Mouse (Mus musculus): ENCODE data around the gene Hist1h2ap.
A peak's percentile ranks its signal among the peaks of the same experiment; 100 is the strongest.
"Not testable (repeated sequence)": the region's sequence is repeated elsewhere in the genome, so short reads cannot be mapped to it uniquely, and the experiment has no call there.

Gene Hist1h2ap

GRCm38 (mm10) chr13:21833461-21833860, at the start of gene Hist1h2ap, which contains the start of gene Hist1h2br:
Hist1h2ap (minus strand) TSS chr13:21833507.
Hist1h2br (plus strand) TSS chr13:21833743.
- DNase-seq = not testable (repeated sequence)

GRCm38 (mm10) chr13:21882760-21883405, 49.6 kb upstream of the Hist1h2ap start:
- DNase-seq = peak; percentile 5

DNA sequence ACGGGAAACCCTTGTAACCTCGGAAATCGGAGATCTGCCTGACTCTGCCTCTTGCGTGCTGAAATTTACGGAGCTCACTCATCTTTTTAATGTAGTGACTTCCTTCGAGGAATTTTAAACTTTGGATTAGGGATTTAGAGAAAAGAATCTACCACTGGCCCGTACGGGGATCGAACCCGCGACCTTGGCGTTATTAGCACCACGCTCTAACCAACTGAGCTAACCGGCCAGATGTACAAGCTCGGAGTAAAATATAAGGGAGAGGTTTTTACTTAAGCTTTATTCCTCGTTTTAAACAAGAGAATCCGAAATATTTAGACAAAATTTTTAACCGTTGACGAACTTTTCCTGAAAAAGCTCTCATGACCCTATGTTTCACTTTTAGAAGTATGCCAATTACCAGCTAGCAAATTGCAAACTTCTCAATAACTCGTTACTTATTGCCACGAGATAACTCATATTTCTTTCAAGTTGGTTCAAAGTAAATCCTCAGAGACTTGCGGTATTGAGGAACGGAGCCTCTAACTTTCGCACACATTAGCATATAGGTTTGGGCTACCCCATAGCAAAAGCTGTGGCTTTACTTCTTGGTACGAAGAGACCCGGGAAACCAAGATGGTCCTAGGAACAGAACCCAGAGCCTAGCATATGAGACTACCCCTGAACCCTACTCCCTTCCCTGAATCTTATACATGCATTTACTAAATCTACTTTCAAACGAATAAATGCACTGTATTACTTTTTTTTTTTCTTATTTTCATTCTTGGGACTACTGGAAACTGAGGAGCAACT, 48.8 kb upstream of the Hist1h2ap start:
- peak; percentile 11 for DNase-seq

- DNase-seq = no peak
Measured at GRCm38 (mm10) chr13:21880735-21881134, 47.4 kb upstream of the Hist1h2ap start.

GRCm38 (mm10) chr13:21865503-21865902, 32.2 kb upstream of the Hist1h2ap start:
- DNase-seq = not testable (repeated sequence)

DNA sequence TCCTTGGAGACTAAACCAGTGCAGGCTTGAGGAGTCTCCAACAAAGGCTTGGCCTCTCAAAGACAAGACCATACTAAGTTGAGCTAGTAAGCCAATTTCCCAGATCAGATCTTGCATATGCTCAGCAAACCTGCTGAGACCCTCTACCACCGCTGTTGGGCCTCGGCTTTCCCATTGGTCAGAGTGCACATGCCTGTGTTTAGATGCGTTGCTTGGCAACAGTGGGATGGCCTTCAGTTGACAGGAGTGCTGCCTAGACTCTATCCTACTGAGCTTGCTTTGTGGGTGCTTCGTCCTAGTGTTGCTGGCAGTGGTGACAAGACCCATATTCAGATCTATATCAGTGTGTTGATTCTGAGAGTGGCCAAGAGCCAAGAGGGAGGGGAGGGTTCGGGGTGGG, 28.3 kb upstream of the Hist1h2ap start:
- no peak for DNase-seq

GRCm38 (mm10) chr13:21855698-21856162, 22.4 kb upstream of the Hist1h2ap start:
- DNase-seq = peak; percentile 40

GRCm38 (mm10) chr13:21855146-21855545, 21.8 kb upstream of the Hist1h2ap start:
- DNase-seq = peak; percentile 71

DNA sequence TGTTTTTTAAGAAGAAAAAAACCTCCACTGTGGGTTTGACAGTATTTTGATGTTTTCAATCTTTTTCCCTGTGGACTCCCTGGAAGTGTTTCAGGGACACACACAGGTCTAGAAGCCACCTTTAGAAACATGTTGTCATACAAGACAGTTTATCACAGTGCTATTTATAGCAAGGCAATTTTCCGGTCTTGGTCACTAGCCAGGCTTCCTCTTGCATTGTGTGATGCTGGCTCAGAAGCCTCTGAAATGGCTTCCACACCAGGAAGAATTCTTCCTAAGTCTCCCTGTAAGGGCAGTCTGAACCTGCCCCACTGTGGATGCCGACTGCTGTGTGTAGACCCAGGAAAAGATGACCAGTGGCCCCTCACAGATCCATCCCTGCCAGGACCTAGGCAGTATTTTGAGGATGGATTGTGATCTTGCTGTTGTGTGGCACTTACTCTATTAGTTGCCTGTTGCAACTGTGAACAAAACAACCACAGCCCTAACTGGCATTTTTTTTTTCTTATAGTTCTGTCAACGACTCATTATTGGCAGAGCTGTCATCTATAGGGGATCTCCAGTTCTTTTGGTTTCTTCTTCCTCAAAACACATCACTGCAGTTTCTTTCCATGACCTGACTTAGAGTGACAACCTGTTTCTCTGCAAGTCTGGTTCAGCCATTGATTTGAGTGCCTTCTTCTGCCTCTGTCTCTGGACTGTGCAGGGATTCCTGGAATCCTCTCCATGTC, 19.1 kb upstream of the Hist1h2ap start:
- DNase-seq = no peak

DNA sequence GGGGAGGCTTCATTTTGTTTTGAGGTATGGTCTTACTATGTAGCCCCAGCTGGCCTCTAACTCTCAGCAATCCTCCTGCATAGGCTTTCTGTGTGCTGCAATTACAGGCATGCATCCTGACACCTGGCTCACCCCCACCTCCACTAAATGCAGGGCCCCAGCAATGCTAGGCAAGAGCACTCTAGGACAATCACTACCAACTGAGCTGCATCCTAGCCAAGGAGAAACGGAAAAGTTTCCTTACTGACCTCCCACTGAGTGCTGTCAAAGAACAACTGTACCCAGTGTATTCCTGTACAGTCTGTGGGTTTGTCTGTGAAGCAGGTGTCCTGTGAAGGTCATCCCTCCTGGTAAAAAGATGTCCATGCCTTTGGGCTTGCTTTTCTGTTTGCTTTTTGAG, 17.4 kb upstream of the Hist1h2ap start:
- DNase-seq = not testable (repeated sequence)

GRCm38 (mm10) chr13:21847883-21848282, 14.6 kb upstream of the Hist1h2ap start:
- DNase-seq = no peak

DNA sequence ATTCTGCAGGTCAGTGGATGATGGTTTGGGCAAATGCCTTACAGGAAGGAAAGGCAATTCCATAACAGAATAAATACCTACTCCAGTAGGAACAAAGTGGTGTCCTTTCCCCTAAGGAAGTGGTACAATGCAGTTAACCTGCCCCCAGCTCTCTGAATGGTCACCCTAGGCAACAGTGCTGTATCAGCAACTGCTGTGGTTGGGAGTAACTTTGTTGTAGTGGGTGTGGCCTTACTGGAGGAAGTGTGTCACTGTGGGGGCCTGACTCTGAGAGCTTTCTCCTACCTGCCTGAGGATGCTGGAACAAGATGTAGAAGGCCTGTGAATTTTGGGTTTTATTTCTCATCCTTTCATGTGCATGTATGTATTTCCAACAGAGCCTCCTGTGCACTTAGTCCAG, 13.0 kb upstream of the Hist1h2ap start:
- DNase-seq = not testable (repeated sequence)

GRCm38 (mm10) chr13:21840508-21840907, 7.2 kb upstream of the Hist1h2ap start:
- DNase-seq = not testable (repeated sequence)

- peak; percentile 57 for DNase-seq
Measured at GRCm38 (mm10) chr13:21831418-21832394, 1.6 kb downstream of the Hist1h2ap start, which contains the start of gene Hist1h4n. Hist1h4n (minus strand) TSS chr13:21832196.

DNA sequence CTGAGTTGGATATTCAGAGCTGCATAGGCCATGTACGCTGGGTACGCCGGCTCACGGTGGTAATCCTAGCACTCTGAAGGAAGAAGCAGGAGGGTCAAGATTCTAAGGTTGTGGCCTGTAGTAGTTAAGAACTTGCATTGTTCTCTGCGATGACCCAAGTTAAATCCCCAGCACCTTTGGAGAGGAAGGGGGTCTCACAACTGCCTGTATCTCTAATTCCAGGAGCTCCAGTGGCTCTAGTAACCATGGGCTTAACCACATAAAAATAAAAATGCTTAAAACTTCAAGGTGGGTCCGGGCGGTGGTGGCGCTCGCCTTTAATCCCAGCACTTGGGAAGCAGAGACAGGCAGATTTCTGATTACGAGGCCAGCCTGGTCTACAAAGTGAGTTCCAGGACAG, 3.0 kb downstream of the Hist1h2ap start:
- peak; percentile 9 for DNase-seq

DNA sequence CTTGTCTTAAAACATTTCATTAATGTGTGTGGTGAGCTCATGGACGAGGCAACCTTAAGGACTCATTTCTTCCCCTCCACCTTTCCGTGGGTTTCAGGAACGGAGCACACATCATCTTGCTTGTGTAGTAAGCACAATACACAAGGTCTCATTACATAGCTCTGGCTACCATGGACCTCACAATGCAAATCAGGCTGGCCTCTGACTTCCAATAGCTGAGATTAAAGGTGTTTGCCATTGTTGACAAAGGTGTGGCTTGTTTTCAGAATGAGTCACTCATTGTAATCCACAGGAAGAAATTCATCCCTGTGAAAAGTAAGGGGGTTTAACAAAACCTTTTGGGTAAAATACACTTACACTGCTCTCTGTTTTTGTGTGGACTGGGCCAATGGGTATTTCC, 4.8 kb downstream of the Hist1h2ap start:
- no peak for DNase-seq

DNA sequence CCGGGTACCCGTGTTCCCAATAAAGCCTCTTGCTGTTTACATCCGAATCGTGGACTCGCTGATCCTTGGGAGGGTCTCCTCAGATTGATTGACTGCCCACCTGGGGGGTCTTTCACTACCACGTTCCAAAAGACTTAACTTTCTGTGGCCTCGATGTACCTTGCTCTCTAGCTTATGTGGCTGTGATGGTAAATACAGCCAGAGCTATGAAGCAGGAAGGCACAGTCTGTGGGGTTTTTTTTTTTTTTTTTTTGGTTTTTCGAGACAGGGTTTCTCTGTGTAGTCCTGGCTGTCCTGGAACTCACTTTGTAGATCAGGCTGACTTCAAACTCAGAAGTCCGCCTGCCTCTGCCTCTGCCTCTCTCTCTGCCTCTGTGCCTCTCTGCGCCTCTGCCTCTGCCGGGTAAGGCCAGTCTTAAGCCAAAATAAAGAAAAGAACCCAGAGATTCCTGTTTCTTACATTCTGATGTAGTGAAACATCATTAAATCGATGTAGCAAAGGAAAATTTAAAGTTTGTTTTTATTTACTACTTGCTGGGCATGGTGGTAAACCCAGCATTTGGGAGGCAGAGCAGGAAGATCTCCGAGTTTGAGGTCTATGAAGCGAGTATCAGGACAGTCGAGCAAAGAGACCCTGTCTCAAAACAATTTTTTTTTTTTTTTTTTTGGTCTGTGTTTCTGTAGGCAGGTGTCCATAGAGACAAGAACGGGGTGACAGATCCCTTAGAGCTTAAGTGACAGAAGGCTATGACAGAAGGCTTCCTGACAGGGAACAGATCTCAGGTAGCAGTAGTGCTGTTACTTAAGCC, 13.0 kb downstream of the Hist1h2ap start:
- DNase-seq = not testable (repeated sequence)

GRCm38 (mm10) chr13:21812092-21812491, 21.2 kb downstream of the Hist1h2ap start:
- DNase-seq = not testable (repeated sequence)

DNA sequence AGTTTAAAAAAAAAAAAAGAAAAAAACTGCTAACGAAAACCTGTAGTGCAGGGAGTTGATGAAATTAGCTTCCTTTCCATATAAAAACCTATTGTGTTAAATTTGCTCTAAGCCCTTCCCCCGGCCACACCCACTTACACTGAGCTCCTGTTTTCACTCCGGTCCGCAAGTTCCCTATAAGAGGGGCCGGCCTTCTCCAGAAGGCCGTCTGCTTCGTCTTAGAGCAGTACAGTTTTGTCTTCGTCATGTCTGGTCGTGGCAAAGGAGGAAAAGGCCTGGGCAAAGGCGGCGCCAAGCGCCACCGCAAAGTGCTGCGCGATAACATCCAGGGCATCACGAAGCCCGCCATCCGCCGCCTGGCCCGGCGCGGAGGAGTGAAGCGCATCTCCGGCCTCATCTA, 21.8 kb downstream of the Hist1h2ap start, which contains the start of gene Hist1h4m:
TSS of gene Hist1h4m (plus strand) at position 208 of the 400 bp plus-strand sequence.
- DNase-seq = peak; percentile 71

GRCm38 (mm10) chr13:21811074-21811473, 22.2 kb downstream of the Hist1h2ap start:
- not testable (repeated sequence) for DNase-seq

DNA sequence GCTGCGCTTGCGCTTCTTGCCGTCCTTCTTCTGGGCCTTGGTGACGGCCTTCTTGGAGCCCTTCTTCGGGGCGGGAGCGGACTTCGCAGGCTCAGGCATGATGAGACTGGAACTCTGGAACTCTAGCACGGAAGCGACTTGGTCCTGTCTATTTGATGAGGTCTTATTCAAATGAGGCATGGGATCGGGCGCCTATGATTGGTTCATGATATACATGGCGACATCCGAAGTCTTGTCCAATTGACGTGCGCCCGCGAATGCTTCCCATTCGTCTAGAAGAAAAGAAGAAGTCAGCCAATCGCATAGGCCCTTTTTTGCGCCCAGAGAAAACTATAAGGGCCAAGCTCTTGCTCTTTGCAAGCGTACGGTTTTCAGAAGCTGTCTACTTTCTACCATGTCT, 23.2 kb downstream of the Hist1h2ap start, which contains the start of the genes Hist1h2bq and Hist1h2ao:
TSS of gene Hist1h2bq (minus strand) at position 125 of the 400 bp plus-strand sequence.
TSS of gene Hist1h2ao (plus strand) at position 393 of the 400 bp plus-strand sequence.
- DNase-seq = not testable (repeated sequence)

Data from thymus, postnatal 14 days (tissue).